Mouse (Mus musculus) spleen, adult 2 months (tissue): ENCODE measurements around the gene Cenps.

Experiments used
- CTCF ChIP-seq: fragments of 200-500 bp; IDR thresholded peaks from 2 replicates; pipeline ENCODE4 v1.5.1; 2011; ENCODE audit warnings: mild to moderate bottlenecking, inconsistent platforms; ENCODE audit not compliant: insufficient read depth, insufficient read length, insufficient replicate concordance; ENCODE audit errors: extremely low read depth
- POLR2A ChIP-seq: fragments of 200-500 bp; IDR thresholded peaks from 2 replicates; pipeline ENCODE4 v1.6.1; 2011; ENCODE audit warnings: low read depth, low read length, inconsistent platforms

GRCm38 (mm10) chr4:149126115-149126509 lies 11.3 kb downstream of the Cenps start:
- TF ChIP-seq POLR2A (no peak), CTCF (no peak)
